Mouse (Mus musculus) embryonic fibroblast, embryonic 13.5 days (primary cell): Measurements from ENCODE around the gene Eif2ak4.

Source experiments
- CTCF ChIP-seq: IDR thresholded peaks from 2 replicates; pipeline ENCODE4 v1.5.1; 2011; ENCODE audit warnings: mild to moderate bottlenecking, control low read depth, low read length, moderate library complexity, borderline replicate concordance; ENCODE audit not compliant: insufficient read depth
- POLR2A ChIP-seq: IDR thresholded peaks from 2 replicates; pipeline ENCODE4 v1.6.1; 2011; ENCODE audit warnings: low read depth, mild to moderate bottlenecking, control low read depth, low read length, moderate library complexity

- TF ChIP-seq CTCF (no peak), POLR2A (no peak)
Observed at GRCm38 (mm10) chr2:118484386-118484898, 96.0 kb downstream of the Eif2ak4 start.
